ENCODE assay signal across 11 mouse cellular contexts in genomic region chr5:134236796-134237195, GRCm38 (mm10). TPM values are rescaled to one million over a fixed set of nuclear protein-coding genes. Genes with fewer than 3 reads are reported as not detected.
DNase-seq lines count a peak whose midpoint lies in the region; ATAC-seq and TF ChIP-seq lines count a peak whose summit lies in the region.
"Had no signal": no experiment of that assay in that cellular context is flagged by ENCODE, and none has a peak within 500 bp of the region (broad histone marks: within the 10 kb centered on the region; RNA-seq: fewer than 3 reads in every experiment).

No protein-coding gene starts in this region.

- H3K27me3 ChIP-seq in forebrain, embryonic 13.5 days = no peaks in the 10 kb centered on the region
- H3K27me3 ChIP-seq in forebrain, postnatal 0 days (ENCODE audit: insufficient read depth, low read length) = no peaks in the 10 kb centered on the region
- H3K27me3 ChIP-seq: neural tube, embryonic 13.5 days had no signal

- no peak overlapping the region for H3K9ac ChIP-seq in forebrain, embryonic 13.5 days
- no peak overlapping the region for H3K9ac ChIP-seq in forebrain, postnatal 0 days
- H3K9ac ChIP-seq: neural tube, embryonic 13.5 days had no signal

- H3K4me3 ChIP-seq in forebrain, embryonic 13.5 days = no peak overlapping the region
- H3K4me3 ChIP-seq in forebrain, postnatal 0 days (ENCODE audit: low read depth, low read length) = no peak overlapping the region
- H3K4me3 ChIP-seq: neural tube, embryonic 13.5 days had no signal

- TF ChIP-seq CTCF in forebrain, postnatal 0 days (IDR thresholded peaks at IDR 0.05; ENCODE audit: low read depth) = no peak

- ATAC-seq in forebrain, embryonic 13.5 days = no peak
- no peak for ATAC-seq in forebrain, postnatal 0 days
- peak; percentile 71 to 80 for ATAC-seq in hematopoietic stem cell, adult 5-6 weeks (replicated peaks in 1 of 2; ENCODE audit: insufficient read depth in 1 of 2, low FRiP score in 2 of 2, low TSS enrichment in 1 of 2, low read depth in 1 of 2, poor library complexity in 2 of 2, severe bottlenecking in 2 of 2)

- peaks cover 66% of the 10 kb centered on the region for H3K36me3 ChIP-seq in forebrain, embryonic 13.5 days (ENCODE audit: poor library complexity, severe bottlenecking)
- peaks cover 62% of the 10 kb centered on the region for H3K36me3 ChIP-seq in forebrain, postnatal 0 days (ENCODE audit: insufficient read depth)

- 93% methylated on average over 6 of the region's 6 CpGs for WGBS in forebrain, embryonic 13.5 days
- WGBS in forebrain, postnatal 0 days = 92% methylated on average over 6 of the region's 6 CpGs

- H3K27ac ChIP-seq in forebrain, embryonic 13.5 days = 0 out of 2 replicates have a peak overlapping the region, but pooled peaks have one; percentile 17
- no peak overlapping the region for H3K27ac ChIP-seq in forebrain, postnatal 0 days (ENCODE audit: low read depth, low read length)
- H3K27ac ChIP-seq: macrophage; neural tube, embryonic 13.5 days had no signal

- no peak overlapping the region for H3K4me2 ChIP-seq in forebrain, embryonic 13.5 days
- H3K4me2 ChIP-seq in forebrain, postnatal 0 days (ENCODE audit: low read depth) = no peak overlapping the region
- H3K4me2 ChIP-seq: neural tube, embryonic 13.5 days had no signal

- peaks cover 35% of the 10 kb centered on the region for H3K4me1 ChIP-seq in forebrain, embryonic 13.5 days
- 0 out of 2 replicates have a peak, but pooled peaks cover 5% of the 10 kb centered on the region for H3K4me1 ChIP-seq in forebrain, postnatal 0 days (ENCODE audit: insufficient read depth)

- no peak for DNase-seq in forebrain, postnatal 0 days
- DNase-seq in A20 (ENCODE audit: low read depth, low spot score) = peak; percentile 68
- peak; percentile 60 for DNase-seq in spleen, adult 12 weeks (ENCODE audit: low spot score)
- no peak for DNase-seq in gastrocnemius, adult 18-20 months (ENCODE audit: low spot score)
- DNase-seq in retina, embryonic 14.5 days (ENCODE audit: low spot score) = no peak
- DNase-seq in adrenal gland, postnatal 25 days = no peak
- DNase-seq: heart, postnatal 36 days had no signal

- H3K9me3 ChIP-seq in forebrain, embryonic 13.5 days (replicated peaks) = no peaks in the 10 kb centered on the region
- H3K9me3 ChIP-seq in forebrain, postnatal 0 days (ENCODE audit: low read length) = no peaks in the 10 kb centered on the region
- H3K9me3 ChIP-seq: neural tube, embryonic 13.5 days had no signal

RNA-seq across cellular contexts. Expression of gene Ncf1, which starts 7.4 kb away (rescaled TPM):
- 1.5 and 1.8 TPM in 2 replicates for polyA plus RNA-seq in forebrain, embryonic 13.5 days (2015; fragmentation: Nextera tagmentation; extraction: Ambion mirVana)
- 2.9 and 9.1 TPM in 2 replicates for total RNA-seq in forebrain, postnatal 0 days (2014; rRNA removed)
- polyA plus RNA-seq in forebrain, postnatal 0 days (2015; fragmentation: Nextera tagmentation; extraction: Ambion mirVana) = 1.3 and 2.1 TPM in 2 replicates
- 61.2 and 107 TPM in 2 replicates for total RNA-seq in hematopoietic stem cell, adult 5-6 weeks (2017)
- total RNA-seq in gastrocnemius, adult 18-20 months (2021) = 1 to 10 TPM; 2.1 to 2.2 TPM
- total RNA-seq in adrenal gland, postnatal 25 days (2021) = 3.9 TPM in 2 replicates

RNA-seq across cellular contexts. Expression of gene Gtf2ird2, which starts 53.0 kb away (rescaled TPM):
- 11.0 and 12.8 TPM in 2 replicates for polyA plus RNA-seq in forebrain, embryonic 13.5 days (2015; fragmentation: Nextera tagmentation; extraction: Ambion mirVana)
- 14.3 and 20.4 TPM in 2 replicates for total RNA-seq in forebrain, postnatal 0 days (2014; rRNA removed)
- 8.8 and 11.8 TPM in 2 replicates for polyA plus RNA-seq in forebrain, postnatal 0 days (2015; fragmentation: Nextera tagmentation; extraction: Ambion mirVana)
- 7.8 and 11.9 TPM in 2 replicates for total RNA-seq in hematopoietic stem cell, adult 5-6 weeks (2017)
- 1 to 10 TPM; 5.0 to 6.3 TPM for total RNA-seq in gastrocnemius, adult 18-20 months (2021)
- 10.4 and 13.7 TPM in 2 replicates for total RNA-seq in adrenal gland, postnatal 25 days (2021)

Comparison
In these comparisons a context has a peak if more than half of its experiments do, and no peak if none do; other contexts are left out.
1. ATAC-seq: peak in hematopoietic stem cell, adult 5-6 weeks (2 of 2); none in forebrain, embryonic 13.5 days (single experiment) and forebrain, postnatal 0 days (single experiment).
2. DNase-seq: peak in A20 (single experiment) and spleen, adult 12 weeks (single experiment); none in forebrain, postnatal 0 days (single experiment), gastrocnemius, adult 18-20 months (single experiment), retina, embryonic 14.5 days (single experiment) and adrenal gland, postnatal 25 days (single experiment).